9 mouse cellular contexts compared by ENCODE assay signal in genomic region chr10:53436023-53436475, GRCm38 (mm10). TPM values are rescaled to one million over a fixed set of nuclear protein-coding genes. Genes with fewer than 3 reads are reported as not detected.
DNase-seq lines count a peak whose midpoint lies in the region; ATAC-seq lines count a peak whose summit lies in the region.
"Had no signal": no experiment of that assay in that cellular context is flagged by ENCODE, and none has a peak within 500 bp of the region (broad histone marks: within the 10 kb centered on the region; RNA-seq: fewer than 3 reads in every experiment).

No protein-coding gene starts in this region.

- peak; percentile 53; the same call in 1 of the 2 replicates for ATAC-seq in hindbrain, embryonic 15.5 days (ENCODE audit: low FRiP score, low read depth)
- ATAC-seq in neural tube, embryonic 12.5 days (ENCODE audit: low FRiP score, low read depth): peak; percentile 52; the same call in 1 of the 2 replicates

- WGBS in hindbrain, embryonic 15.5 days: 68% methylated on average over 8 of the region's 8 CpGs
- 75% methylated on average over 8 of the region's 8 CpGs for WGBS in neural tube, embryonic 12.5 days

- H3K9ac ChIP-seq in hindbrain, embryonic 15.5 days: no peak overlapping the region
- H3K9ac ChIP-seq in neural tube, embryonic 12.5 days: no peak overlapping the region

- DNase-seq in adrenal gland, postnatal 10 days: peak; percentile 13
- no peak for DNase-seq in adrenal gland, postnatal 4 days (ENCODE audit: low spot score in 2 of 2)
- peak; percentile 54 for DNase-seq in left cerebral cortex, postnatal 4 days
- no peak for DNase-seq in left cerebral cortex, adult 11 months (ENCODE audit: low spot score)
- DNase-seq in thymus, postnatal 10 days (ENCODE audit: low spot score in 2 of 2): no peak
- DNase-seq in right cerebral cortex, postnatal 14 days: no peak

- intact Hi-C loops in left cerebral cortex, postnatal 4 days (cut with DNase I): no loop called here

- peaks cover 8% of the 10 kb centered on the region for H3K4me1 ChIP-seq in hindbrain, embryonic 15.5 days (replicated peaks)
- 0 out of 2 replicates have a peak, but pooled peaks cover 7% of the 10 kb centered on the region for H3K4me1 ChIP-seq in neural tube, embryonic 12.5 days

- no peaks in the 10 kb centered on the region for H3K36me3 ChIP-seq in hindbrain, embryonic 15.5 days
- H3K36me3 ChIP-seq in neural tube, embryonic 12.5 days: no peaks in the 10 kb centered on the region

- H3K4me2 ChIP-seq in hindbrain, embryonic 15.5 days: no peak overlapping the region
- H3K4me2 ChIP-seq in neural tube, embryonic 12.5 days (replicated peaks): no peak overlapping the region

- H3K9me3 ChIP-seq in hindbrain, embryonic 15.5 days: no peaks in the 10 kb centered on the region
- H3K9me3 ChIP-seq in neural tube, embryonic 12.5 days: no peaks in the 10 kb centered on the region
- H3K9me3 ChIP-seq: megakaryocyte, embryonic 14.5 days had no signal

- no peak overlapping the region for H3K27ac ChIP-seq in hindbrain, embryonic 15.5 days (replicated peaks)
- no peak overlapping the region for H3K27ac ChIP-seq in neural tube, embryonic 12.5 days

- H3K27me3 ChIP-seq in hindbrain, embryonic 15.5 days: no peaks in the 10 kb centered on the region
- H3K27me3 ChIP-seq in neural tube, embryonic 12.5 days (replicated peaks): no peaks in the 10 kb centered on the region
- H3K27me3 ChIP-seq: megakaryocyte, embryonic 14.5 days had no signal

- H3K4me3 ChIP-seq in hindbrain, embryonic 15.5 days: no peak overlapping the region
- H3K4me3 ChIP-seq in neural tube, embryonic 12.5 days: no peak overlapping the region

RNA-seq across cellular contexts. Expression of gene Cep85l, which starts 56.3 kb away (rescaled TPM):
- total RNA-seq in adrenal gland, postnatal 10 days (2021): 10 to 100 TPM; 15.7 to 17.4 TPM
- total RNA-seq in adrenal gland, postnatal 4 days (2021): 10 to 100 TPM; 17.5 to 17.7 TPM
- total RNA-seq in left cerebral cortex, postnatal 4 days (2021): 10 to 100 TPM; 20.4 to 20.7 TPM
- 5.0 TPM in 2 replicates for polyA plus RNA-seq in hindbrain, embryonic 15.5 days (2015; fragmentation: Nextera tagmentation; extraction: Ambion mirVana)
- polyA plus RNA-seq in neural tube, embryonic 12.5 days (2016; fragmentation: Nextera tagmentation; extraction: Ambion mirVana): 9.2 and 10.0 TPM in 2 replicates

Comparison
In these comparisons a context has a peak if more than half of its experiments do, and no peak if none do; other contexts are left out.
1. DNase-seq: peak in adrenal gland, postnatal 10 days (single experiment) and left cerebral cortex, postnatal 4 days (single experiment); none in adrenal gland, postnatal 4 days (0 of 2), left cerebral cortex, adult 11 months (single experiment), thymus, postnatal 10 days (0 of 2) and right cerebral cortex, postnatal 14 days (single experiment).